Mouse (Mus musculus) stomach, embryonic 14.5 days (tissue): Measurements from ENCODE around the gene Oxct2b. TPM values are rescaled to one million over a fixed set of nuclear protein-coding genes. Genes with fewer than 3 reads are reported as not detected.

Source experiments
- ATAC-seq: fragments of 200-750 bp; cut with Nextera tagmentation; 2 replicates; pipeline ENCODE4 v1.8.0; 2017; ENCODE audit warnings: low read depth, moderate TSS enrichment; ENCODE audit not compliant: insufficient number of reproducible peaks, insufficient read depth, low FRiP score
- H3K27ac ChIP-seq: fragments of 300-500 bp; sonication (generic); 2 replicates; pipeline ENCODE4 v1.5.1; 2014; ENCODE audit warnings: mild to moderate bottlenecking, low read length, moderate library complexity, mixed read lengths
- H3K27me3 ChIP-seq: fragments of 300-500 bp; sonication (generic); 2 replicates; pipeline ENCODE4 v1.6.1; 2014; ENCODE audit warnings: low read length, control low read depth, mixed read lengths; ENCODE audit not compliant: control insufficient read depth, insufficient read depth
- H3K36me3 ChIP-seq: fragments of 300-500 bp; sonication (generic); 2 replicates; pipeline ENCODE4 v1.6.1; 2014; ENCODE audit warnings: mild to moderate bottlenecking, control low read depth, low read length, moderate library complexity, mixed read lengths; ENCODE audit not compliant: control insufficient read depth, insufficient read depth
- H3K4me1 ChIP-seq: fragments of 300-500 bp; sonication (generic); 2 replicates; pipeline ENCODE4 v1.6.1; 2014; ENCODE audit warnings: low read length, control low read depth, mixed read lengths; ENCODE audit not compliant: control insufficient read depth, insufficient read depth
- H3K4me2 ChIP-seq: fragments of 300-500 bp; sonication (generic); replicated peaks from 2 replicates; pipeline ENCODE4 v1.6.1; 2014; ENCODE audit warnings: low read depth, low read length, control low read depth
- H3K4me3 ChIP-seq: fragments of 300-500 bp; sonication (generic); 2 replicates; pipeline ENCODE4 v1.5.1; 2014; ENCODE audit warnings: low read depth, low read length, control low read depth
- H3K9ac ChIP-seq: fragments of 300-500 bp; sonication (generic); replicated peaks from 2 replicates; pipeline ENCODE4 v1.6.1; 2014; ENCODE audit warnings: low read depth, mild to moderate bottlenecking, control low read depth, low read length, moderate library complexity, mixed read lengths
- H3K9me3 ChIP-seq: fragments of 300-500 bp; sonication (generic); 2 replicates; pipeline ENCODE4 v1.6.1; 2016; ENCODE audit warnings: low read depth, low read length, control low read depth; ENCODE audit not compliant: control insufficient read depth
- WGBS: fragments of 180-500 bp; shearing (Covaris S2); extraction: QIAGEN DNeasy Blood & Tissue Kit; methylation state at CpG from one replicate; pipeline ENCODE4 v1.1.7; 2014; 5-methylcytosine and 5-hydroxymethylcytosine counted together
- polyA plus RNA-seq: library from polyadenylated mRNA; unstranded; fragments of >200 nt; fragmentation: Nextera tagmentation; extraction: Ambion mirVana; gene quantifications from 2 replicates; pipeline ENCODE4 v1.2.1, GENCODE M21; 2014

The Oxct2b gene
- polyA plus RNA-seq, 1 experiment from 2014 or later: not detected

DNA sequence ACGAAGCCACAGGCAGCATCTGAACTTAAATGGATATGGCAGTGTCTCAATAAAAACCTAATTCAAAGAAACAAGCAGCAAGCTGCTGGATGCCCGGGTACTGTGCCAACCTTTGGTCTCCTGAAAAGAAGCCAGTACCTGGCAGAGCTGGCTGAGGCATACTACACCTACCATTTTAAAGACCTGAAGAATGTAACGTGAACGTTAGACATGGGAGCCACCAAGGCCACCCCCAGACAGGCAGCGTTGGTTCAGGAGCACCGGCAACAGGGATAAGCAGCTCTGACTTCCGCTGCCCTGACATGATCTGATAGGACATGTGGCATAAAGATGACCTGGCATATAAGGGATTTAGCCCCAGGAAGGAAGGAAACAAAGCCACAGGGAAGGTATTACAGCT lies 10.6 kb downstream of the Oxct2b start:
- no peak for ATAC-seq
- peaks cover 50% of the 10 kb centered on the region for H3K36me3 ChIP-seq
- H3K4me3 ChIP-seq: no peak overlapping the region
- no peaks in the 10 kb centered on the region for H3K9me3 ChIP-seq
- no peak overlapping the region for H3K4me2 ChIP-seq
- H3K27ac ChIP-seq: no peak overlapping the region
- H3K27me3 ChIP-seq: no peaks in the 10 kb centered on the region
- 95% methylated on average over 7 of the region's 7 CpGs for WGBS
- H3K4me1 ChIP-seq: no peaks in the 10 kb centered on the region
- H3K9ac ChIP-seq: no peak overlapping the region

DNA sequence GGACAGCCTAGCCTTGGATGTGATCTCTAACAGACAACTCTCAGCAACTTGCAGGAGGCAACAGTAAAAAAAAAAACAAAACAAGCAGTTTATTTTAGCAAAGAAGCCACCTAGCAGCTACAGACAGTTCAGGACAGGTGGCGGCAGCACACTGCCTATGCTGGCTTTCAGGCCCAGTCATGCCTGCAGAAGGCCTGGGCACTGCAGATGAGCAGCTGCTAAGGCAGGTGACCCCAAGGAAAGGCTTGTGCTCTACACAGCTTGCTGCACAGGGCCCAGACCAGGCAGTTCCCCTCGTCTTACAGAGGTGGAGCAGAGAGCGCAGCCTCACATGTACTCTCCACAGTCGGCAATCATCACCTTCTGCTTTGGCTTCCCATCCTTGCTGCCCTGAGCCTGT lies 11.0 kb downstream of the Oxct2b start:
- no peak overlapping the region for H3K4me2 ChIP-seq
- H3K4me3 ChIP-seq: no peak overlapping the region
- no peaks in the 10 kb centered on the region for H3K9me3 ChIP-seq
- H3K36me3 ChIP-seq: peaks cover 54% of the 10 kb centered on the region
- H3K27ac ChIP-seq: no peak overlapping the region
- 87% methylated on average over 4 of the region's 4 CpGs for WGBS
- H3K9ac ChIP-seq: no peak overlapping the region
- H3K27me3 ChIP-seq: no peaks in the 10 kb centered on the region
- no peak for ATAC-seq
- no peaks in the 10 kb centered on the region for H3K4me1 ChIP-seq

DNA sequence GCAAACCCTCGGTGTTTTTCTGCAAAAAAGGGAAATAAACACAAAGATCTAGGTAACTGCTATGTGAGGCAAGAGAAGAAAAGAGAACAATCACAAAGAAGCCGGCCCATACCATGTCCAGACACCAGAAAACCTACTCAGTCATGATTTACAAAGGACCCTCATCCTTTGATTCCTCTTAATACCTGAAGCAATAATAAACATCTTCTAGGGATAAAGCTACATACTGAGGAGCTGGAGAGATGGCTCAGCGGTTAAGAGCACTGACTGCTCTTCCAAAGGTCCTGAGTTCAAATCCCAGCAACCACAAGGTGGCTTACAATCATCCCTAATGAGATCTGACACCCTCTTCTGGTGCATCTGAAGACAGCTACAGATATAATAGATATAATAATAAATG lies 21.5 kb downstream of the Oxct2b start:
- WGBS: 86% methylated on average over 3 of the region's 3 CpGs
- H3K36me3 ChIP-seq: peaks cover 32% of the 10 kb centered on the region
- no peaks in the 10 kb centered on the region for H3K27me3 ChIP-seq
- H3K4me1 ChIP-seq: peaks cover 8% of the 10 kb centered on the region
- no peak overlapping the region for H3K4me3 ChIP-seq
- no peak overlapping the region for H3K27ac ChIP-seq
- no peak overlapping the region for H3K9ac ChIP-seq
- H3K4me2 ChIP-seq: no peak overlapping the region
- ATAC-seq: no peak
- no peaks in the 10 kb centered on the region for H3K9me3 ChIP-seq

DNA sequence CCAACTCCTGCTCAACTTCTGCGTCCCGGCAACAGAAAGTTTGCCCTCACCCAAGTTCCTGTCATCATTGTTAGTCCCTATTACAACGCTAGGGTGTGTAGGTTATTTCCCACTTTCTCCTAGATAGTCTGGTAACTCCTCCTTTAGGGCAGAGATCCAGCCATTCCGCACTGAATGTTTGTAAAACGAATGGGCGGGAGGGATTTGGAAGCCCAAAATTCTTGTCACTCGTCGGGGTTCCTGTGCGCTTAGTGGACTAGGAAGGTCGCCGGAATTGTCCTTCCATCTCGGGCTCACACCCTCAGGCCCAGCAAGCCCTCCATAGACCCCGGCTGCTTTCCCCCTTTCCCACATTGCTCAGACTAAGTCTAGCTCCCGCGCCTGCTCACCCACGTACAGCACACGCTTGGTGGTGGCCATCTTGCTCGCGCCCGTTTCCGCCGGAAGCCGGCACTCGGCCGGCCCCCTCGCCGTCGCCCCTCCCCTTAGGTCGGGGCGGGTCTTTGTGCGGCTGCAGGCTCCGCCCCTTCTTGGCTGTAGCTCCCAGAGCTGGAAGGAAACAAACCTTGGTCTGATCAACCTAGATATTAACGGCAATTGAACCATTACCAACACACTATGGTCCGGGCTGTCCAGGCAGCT lies 23.6 kb downstream of the Oxct2b start, which contains the start of gene Ppie:
TSS of gene Ppie (minus strand) at position 439 of the 642 bp plus-strand sequence.
- Histone ChIP-seq H3K27ac (peak within 1 kb of the TSS; percentile 86), H3K9me3 (no peaks in the 10 kb centered on the region), H3K9ac (peak within 1 kb of the TSS; percentile 37), H3K4me3 (peak within 1 kb of the TSS; percentile 57), H3K27me3 (no peaks in the 10 kb centered on the region), H3K4me1 (peaks cover 8% of the 10 kb centered on the region), H3K4me2 (peak within 1 kb of the TSS; percentile 59), H3K36me3 (peaks cover 18% of the 10 kb centered on the region)
- under 1% methylated on average over 34 of the region's 34 CpGs for WGBS
- peak; percentile 98 for ATAC-seq

DNA sequence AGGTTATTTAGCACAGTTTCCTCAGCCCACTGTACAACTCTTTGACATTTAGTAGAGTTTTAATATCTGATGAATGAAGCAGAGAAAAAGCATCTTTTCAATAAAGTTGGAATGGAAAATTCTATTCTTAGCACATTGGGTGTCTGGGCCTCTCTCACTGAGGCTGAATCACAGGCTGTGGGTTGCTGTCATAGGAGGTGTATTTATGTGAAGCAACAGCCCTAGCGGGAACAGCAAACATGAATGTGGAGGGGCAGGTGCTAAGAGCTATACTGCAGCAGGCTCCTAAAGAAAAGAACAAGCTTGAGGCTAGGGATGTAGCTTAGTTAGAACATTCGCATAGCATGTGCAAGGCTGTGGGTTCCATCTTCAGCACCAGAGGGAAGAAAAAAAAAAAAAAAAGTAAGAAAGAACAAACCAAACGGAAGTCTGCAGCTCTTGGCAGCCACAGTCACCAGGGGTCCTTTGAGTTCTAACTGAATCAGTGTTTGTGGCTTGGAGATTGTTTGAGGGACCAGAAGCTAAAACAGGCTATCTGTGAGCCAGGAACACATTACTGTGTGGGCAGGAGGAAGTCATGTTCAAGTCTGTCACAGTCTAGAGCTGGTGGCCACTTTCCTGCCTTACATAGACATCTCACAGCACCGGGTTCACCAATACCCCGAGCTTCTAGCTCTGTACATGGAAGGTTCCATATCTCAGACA lies 31.5 kb downstream of the Oxct2b start:
- no peak for ATAC-seq
- Histone ChIP-seq H3K27ac (no peak overlapping the region), H3K9ac (no peak overlapping the region), H3K4me1 (no peaks in the 10 kb centered on the region), H3K27me3 (no peaks in the 10 kb centered on the region), H3K4me2 (no peak overlapping the region), H3K36me3 (no peaks in the 10 kb centered on the region), H3K9me3 (no peaks in the 10 kb centered on the region), H3K4me3 (no peak overlapping the region)
- WGBS: 71% methylated on average over 5 of the region's 5 CpGs

DNA sequence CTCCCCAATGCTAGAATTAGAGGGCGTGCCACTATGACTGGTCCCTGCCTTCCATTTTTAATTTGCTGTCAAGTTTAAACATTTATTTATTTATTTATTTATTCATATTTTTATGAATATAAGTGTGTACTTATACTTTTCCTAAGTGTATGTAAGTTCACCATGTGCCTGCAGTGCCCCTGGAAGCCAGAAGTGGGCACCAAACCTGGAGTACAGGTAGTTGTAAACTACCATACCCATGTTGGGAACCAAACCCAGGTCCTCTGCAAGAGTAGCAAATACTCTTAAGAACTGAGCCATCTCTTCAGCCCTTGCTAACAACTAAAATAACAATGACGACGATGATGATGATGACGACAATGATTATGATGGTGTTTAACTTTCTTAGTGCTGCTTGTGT lies 35.9 kb downstream of the Oxct2b start:
- no peaks in the 10 kb centered on the region for H3K36me3 ChIP-seq
- H3K27me3 ChIP-seq: no peaks in the 10 kb centered on the region
- no peak overlapping the region for H3K9ac ChIP-seq
- H3K9me3 ChIP-seq: no peaks in the 10 kb centered on the region
- WGBS: 81% methylated on average over 4 of the region's 4 CpGs
- no peak overlapping the region for H3K27ac ChIP-seq
- no peak overlapping the region for H3K4me3 ChIP-seq
- ATAC-seq: no peak
- H3K4me2 ChIP-seq: no peak overlapping the region
- H3K4me1 ChIP-seq: no peaks in the 10 kb centered on the region

DNA sequence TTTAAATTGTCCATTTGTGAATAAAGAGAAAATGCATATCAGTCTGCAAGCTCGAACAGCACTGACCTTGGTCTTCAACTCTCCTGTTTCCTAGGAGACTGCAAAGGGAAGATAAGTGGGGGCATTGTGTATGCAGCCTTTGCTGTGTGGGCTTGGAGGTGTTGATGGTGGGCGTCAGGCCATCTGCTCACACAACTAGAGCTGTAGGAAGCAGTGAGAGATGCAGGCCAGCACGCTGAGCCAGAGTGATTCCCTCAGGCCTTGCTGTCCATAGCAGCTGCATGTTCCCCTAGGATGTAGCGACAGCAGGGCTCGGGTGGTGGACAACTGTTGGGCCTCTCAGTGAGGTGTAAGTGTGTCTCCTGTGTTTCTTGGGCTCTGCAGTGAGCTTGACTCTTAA lies 36.9 kb downstream of the Oxct2b start:
- H3K27me3 ChIP-seq: no peaks in the 10 kb centered on the region
- H3K4me2 ChIP-seq: no peak overlapping the region
- 41% methylated on average over 5 of the region's 5 CpGs for WGBS
- H3K4me3 ChIP-seq: no peak overlapping the region
- no peaks in the 10 kb centered on the region for H3K9me3 ChIP-seq
- no peak overlapping the region for H3K9ac ChIP-seq
- no peaks in the 10 kb centered on the region for H3K36me3 ChIP-seq
- no peak overlapping the region for H3K27ac ChIP-seq
- no peak for ATAC-seq
- no peaks in the 10 kb centered on the region for H3K4me1 ChIP-seq

DNA sequence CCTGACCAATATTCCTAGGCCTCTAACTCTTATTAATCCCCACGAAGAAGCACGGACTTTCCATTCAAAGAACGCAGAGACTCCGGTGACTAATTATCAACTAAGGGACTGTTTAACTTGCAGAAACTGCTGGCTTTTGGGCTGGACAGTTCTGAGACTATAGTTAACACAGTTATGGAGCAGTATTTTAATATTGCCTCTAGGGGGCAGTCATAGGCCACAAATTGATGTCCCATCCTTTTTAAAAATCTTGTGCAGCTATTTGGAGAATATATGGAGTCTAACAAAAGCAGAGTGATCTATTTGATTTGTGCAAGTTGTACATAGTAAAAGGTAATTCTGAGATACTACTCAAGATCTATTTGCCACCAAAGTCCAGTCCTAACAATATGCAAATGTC lies 38.9 kb downstream of the Oxct2b start:
- Histone ChIP-seq H3K9me3 (no peaks in the 10 kb centered on the region), H3K4me1 (no peaks in the 10 kb centered on the region), H3K36me3 (no peaks in the 10 kb centered on the region), H3K27me3 (no peaks in the 10 kb centered on the region), H3K4me2 (no peak overlapping the region), H3K27ac (no peak overlapping the region), H3K9ac (no peak overlapping the region), H3K4me3 (no peak overlapping the region)
- no peak for ATAC-seq
- WGBS: 21% methylated on average over 4 of the region's 4 CpGs
